Mouse (Mus musculus) embryonic facial prominence, embryonic 12.5 days (tissue): ENCODE measurements around the gene Swsap1. TPM values are rescaled to one million over a fixed set of nuclear protein-coding genes. Genes with fewer than 3 reads are reported as not detected.
A peak's percentile ranks its signal among the peaks of the same experiment; 100 is the strongest.

Source experiments
- ATAC-seq: fragments of 200-750 bp; cut with Nextera tagmentation; 2 replicates; pipeline ENCODE4 v1.8.0; 2017; ENCODE audit not compliant: insufficient number of reproducible peaks, insufficient read depth, low FRiP score, low TSS enrichment
- H3K27ac ChIP-seq: fragments of 300-500 bp; sonication (generic); 2 replicates; pipeline ENCODE4 v1.5.1; 2016; ENCODE audit warnings: mild to moderate bottlenecking
- H3K27me3 ChIP-seq: fragments of 300-500 bp; sonication (generic); 2 replicates; pipeline ENCODE4 v1.6.1; 2016; ENCODE audit warnings: mild to moderate bottlenecking, moderate library complexity
- H3K36me3 ChIP-seq: fragments of 300-500 bp; sonication (generic); 2 replicates; pipeline ENCODE4 v1.6.1; 2016; ENCODE audit warnings: mild to moderate bottlenecking
- H3K4me1 ChIP-seq: fragments of 300-500 bp; sonication (generic); 2 replicates; pipeline ENCODE4 v1.6.1; 2016
- H3K4me2 ChIP-seq: fragments of 300-500 bp; sonication (generic); replicated peaks from 2 replicates; pipeline ENCODE4 v1.6.1; 2016; ENCODE audit warnings: mild to moderate bottlenecking, moderate library complexity
- H3K4me3 ChIP-seq: fragments of 300-500 bp; sonication (generic); 2 replicates; pipeline ENCODE4 v1.5.1; 2016; ENCODE audit warnings: mild to moderate bottlenecking
- H3K9ac ChIP-seq: fragments of 300-500 bp; sonication (generic); 2 replicates; pipeline ENCODE4 v1.6.1; 2016; ENCODE audit warnings: mild to moderate bottlenecking, moderate library complexity
- H3K9me3 ChIP-seq: fragments of 300-500 bp; sonication (generic); 2 replicates; pipeline ENCODE4 v1.6.1; 2016; ENCODE audit warnings: mild to moderate bottlenecking, moderate library complexity
- WGBS: fragments of 180-500 bp; shearing (Covaris S2); methylation state at CpG from one replicate; pipeline ENCODE4 v1.1.7; 2016; 5-methylcytosine and 5-hydroxymethylcytosine counted together
- polyA plus RNA-seq: library from polyadenylated mRNA; unstranded; fragments of >200 nt; fragmentation: Nextera tagmentation; extraction: Ambion mirVana; gene quantifications from 2 replicates; pipeline ENCODE4 v1.2.1, GENCODE M21; 2016

Swsap1 gene
- polyA plus RNA-seq = 5.6 and 7.0 TPM in 2 replicates

DNA sequence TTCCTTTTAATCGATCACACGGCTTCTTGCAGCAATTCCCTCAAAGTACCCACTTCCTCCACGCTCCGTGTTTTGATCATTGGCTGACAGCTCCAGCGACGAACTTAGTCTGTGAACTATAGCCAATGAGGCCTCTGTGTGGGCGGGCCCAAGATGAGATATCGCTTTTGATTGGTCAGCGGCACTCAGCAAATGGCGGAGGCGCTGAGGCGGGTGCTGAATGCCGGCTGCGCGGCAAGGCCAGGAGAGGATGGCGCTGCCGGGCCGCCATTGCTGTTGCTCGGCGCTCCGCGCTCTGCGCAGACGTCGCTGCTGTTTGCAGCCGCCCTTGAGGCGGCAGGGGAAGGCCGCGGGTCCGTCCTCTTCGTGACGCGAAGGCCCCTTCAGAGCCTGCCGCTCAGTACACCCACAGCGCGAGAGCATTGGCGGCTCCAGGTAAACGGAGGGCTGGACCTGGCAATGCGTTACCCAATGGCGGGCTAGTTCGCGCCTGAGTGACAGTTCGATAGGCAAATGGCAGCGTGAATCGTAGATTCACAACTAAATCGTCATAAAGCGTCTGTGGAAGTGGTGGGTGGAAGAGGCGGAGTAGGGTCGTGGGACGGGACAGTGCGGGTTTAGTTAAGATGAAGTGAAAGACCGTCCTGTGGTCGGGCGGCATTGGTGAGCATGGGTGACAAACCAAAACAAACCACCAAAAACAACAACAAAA, at the start of gene Swsap1:
Gene Swsap1, plus strand, starts transcription at position 186 of the 712 bp plus-strand sequence.
- Histone ChIP-seq H3K27me3 (peaks cover 22% of the 10 kb centered on the region), H3K4me3 (peak within 1 kb of the TSS; percentile 56), H3K9ac (peak within 1 kb of the TSS; percentile 65), H3K4me2 (peak within 1 kb of the TSS; percentile 64), H3K36me3 (no peaks in the 10 kb centered on the region), H3K9me3 (no peaks in the 10 kb centered on the region), H3K27ac (peak within 1 kb of the TSS; percentile 77), H3K4me1 (peaks cover 5% of the 10 kb centered on the region)
- WGBS = under 1% methylated on average over 54 of the region's 54 CpGs
- ATAC-seq = peak; percentile 99

DNA sequence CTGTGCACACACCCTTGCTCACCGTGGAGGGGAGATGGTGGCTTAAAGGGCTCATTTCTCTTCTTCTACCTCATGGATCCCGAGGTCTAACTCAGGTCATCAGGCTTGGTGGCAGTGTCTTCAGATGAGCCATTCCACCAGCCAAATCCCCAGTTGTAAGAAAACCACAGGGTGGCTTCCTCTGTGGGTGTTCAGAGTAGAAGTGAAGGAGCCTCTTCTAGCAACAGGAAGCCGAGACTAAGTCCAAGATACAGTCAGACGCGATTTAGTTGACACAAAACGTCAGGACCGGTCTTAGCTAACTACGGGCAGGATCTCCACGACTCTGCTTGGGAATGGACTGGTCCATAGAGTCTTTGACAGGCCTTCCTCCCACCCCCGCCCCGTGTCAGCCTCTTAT, 47.3 kb upstream of the Swsap1 start:
- no peaks in the 10 kb centered on the region for H3K36me3 ChIP-seq
- WGBS = 77% methylated on average over 11 of the region's 11 CpGs
- H3K4me2 ChIP-seq = no peak overlapping the region
- H3K27ac ChIP-seq = no peak overlapping the region
- no peak for ATAC-seq
- H3K9me3 ChIP-seq = no peaks in the 10 kb centered on the region
- H3K27me3 ChIP-seq = peaks cover 3% of the 10 kb centered on the region; the same call in 1 of the 2 replicates
- H3K4me3 ChIP-seq = no peak overlapping the region
- no peaks in the 10 kb centered on the region for H3K4me1 ChIP-seq
- no peak overlapping the region for H3K9ac ChIP-seq

DNA sequence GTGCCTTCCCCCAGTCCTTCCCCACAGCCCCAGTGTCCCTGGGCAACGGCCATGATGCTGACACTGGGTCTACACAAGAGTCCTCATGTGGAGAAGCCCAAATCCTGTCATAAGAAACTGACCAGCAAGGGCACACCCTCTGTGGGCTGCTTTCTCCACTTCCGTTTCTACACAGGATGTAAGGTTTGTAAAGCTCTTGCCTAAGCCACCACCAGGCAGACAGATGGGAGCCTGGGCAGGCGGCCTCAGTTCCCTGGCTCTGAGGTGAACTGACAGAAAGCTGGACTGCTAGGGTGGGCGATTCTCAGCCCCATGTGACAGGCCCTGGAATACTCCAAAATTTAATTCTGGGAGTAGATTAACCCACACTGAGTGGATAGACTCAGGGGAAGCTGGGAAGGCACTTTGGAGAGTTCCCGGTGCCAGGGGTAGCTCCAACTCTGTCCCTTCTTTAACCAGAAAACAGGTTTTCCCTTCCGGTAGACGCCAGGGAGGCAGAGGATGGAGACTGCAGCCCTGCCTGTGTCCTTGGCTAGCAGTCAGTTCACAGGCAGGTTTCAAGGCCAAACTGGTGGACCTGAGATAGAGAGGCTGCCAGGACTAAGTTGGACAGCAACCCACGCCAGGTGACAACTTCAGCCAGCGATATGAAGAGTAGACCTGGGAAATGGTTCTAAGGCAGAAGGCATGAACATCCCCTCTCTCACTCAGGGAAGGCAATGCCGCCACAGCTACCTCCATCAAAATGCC, 45.9 kb upstream of the Swsap1 start:
- Histone ChIP-seq H3K27ac (no peak overlapping the region), H3K4me1 (no peaks in the 10 kb centered on the region), H3K4me3 (no peak overlapping the region), H3K4me2 (no peak overlapping the region), H3K9me3 (no peaks in the 10 kb centered on the region), H3K36me3 (no peaks in the 10 kb centered on the region), H3K9ac (no peak overlapping the region), H3K27me3 (peaks cover 3% of the 10 kb centered on the region; the same call in 1 of the 2 replicates)
- WGBS = 76% methylated on average over 10 of the region's 10 CpGs
- ATAC-seq = no peak

DNA sequence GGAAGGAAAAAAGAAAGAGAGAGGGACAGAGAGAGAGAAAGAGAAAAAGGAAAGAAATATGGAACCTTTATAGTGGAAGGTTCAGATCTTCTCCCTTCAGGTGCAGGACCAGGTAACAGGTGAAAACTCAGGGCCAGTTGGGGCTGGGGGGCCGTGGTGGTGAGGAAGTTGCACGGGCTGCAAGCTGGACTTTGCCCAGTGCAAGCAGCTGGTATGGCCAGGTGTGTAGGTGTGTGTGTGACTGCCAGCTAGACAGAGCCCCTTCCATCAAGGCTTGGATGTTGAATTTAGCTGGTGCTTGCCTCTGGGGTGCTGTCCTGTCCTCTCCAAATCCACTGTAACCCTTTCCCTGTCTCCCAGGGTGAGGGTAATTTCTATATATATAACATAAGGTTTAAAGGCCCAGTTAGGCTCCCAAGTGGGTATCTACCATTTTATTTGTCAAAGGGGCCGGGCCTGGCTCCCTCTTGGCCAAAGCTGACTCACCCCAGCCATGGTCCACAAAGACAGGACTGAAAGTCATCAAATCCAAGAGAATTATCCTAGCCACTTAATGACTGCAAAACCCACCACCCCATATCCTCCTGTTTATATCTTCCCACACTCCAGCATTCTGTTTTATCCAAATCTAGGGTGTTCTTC, 38.6 kb upstream of the Swsap1 start:
- Histone ChIP-seq H3K27me3 (peaks cover 24% of the 10 kb centered on the region), H3K9me3 (no peaks in the 10 kb centered on the region), H3K4me1 (no peaks in the 10 kb centered on the region), H3K27ac (no peak overlapping the region), H3K4me2 (peak overlapping the region; percentile 92), H3K36me3 (peaks cover 4% of the 10 kb centered on the region; the same call in 1 of the 2 replicates), H3K9ac (no peak overlapping the region), H3K4me3 (peak overlapping the region; percentile 53)
- WGBS = 73% methylated on average over 3 of the region's 3 CpGs
- ATAC-seq = no peak

DNA sequence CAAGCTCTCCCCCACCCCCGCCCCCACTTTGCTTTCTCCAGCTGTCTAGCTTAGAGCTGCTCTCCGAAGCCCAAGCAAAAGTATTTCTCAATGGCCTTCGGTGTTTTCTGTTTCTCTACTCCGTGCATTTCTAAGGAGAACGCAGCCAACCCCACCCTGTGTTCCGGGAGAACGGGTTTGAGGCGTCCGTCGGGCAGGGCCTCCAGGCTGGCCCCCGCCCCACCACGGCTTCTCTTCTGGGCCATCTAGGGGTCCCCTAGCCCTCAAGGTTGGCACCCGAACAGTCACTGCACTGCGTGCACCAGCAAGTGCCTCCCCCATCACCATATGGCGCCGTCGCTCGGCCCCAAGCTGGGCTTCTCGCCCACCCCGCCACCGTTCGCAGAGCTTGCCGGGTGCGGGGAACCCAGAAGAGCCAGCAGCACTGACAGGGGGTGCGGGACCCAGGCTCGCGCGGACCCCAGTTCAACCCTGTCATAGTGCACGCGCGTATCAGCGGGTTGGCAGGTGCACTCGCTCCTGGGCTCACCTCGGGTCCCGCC, 38.0 kb upstream of the Swsap1 start:
- H3K4me2 ChIP-seq = peak overlapping the region; percentile 92
- H3K4me1 ChIP-seq = no peaks in the 10 kb centered on the region
- peak overlapping the region; percentile 49 for H3K9ac ChIP-seq
- no peak overlapping the region for H3K27ac ChIP-seq
- no peaks in the 10 kb centered on the region for H3K9me3 ChIP-seq
- peak; percentile 44 for ATAC-seq
- 3% methylated on average over 34 of the region's 35 CpGs for WGBS
- H3K4me3 ChIP-seq = peak overlapping the region; percentile 53
- H3K36me3 ChIP-seq = peaks cover 5% of the 10 kb centered on the region; the same call in 1 of the 2 replicates
- H3K27me3 ChIP-seq = peaks cover 24% of the 10 kb centered on the region

DNA sequence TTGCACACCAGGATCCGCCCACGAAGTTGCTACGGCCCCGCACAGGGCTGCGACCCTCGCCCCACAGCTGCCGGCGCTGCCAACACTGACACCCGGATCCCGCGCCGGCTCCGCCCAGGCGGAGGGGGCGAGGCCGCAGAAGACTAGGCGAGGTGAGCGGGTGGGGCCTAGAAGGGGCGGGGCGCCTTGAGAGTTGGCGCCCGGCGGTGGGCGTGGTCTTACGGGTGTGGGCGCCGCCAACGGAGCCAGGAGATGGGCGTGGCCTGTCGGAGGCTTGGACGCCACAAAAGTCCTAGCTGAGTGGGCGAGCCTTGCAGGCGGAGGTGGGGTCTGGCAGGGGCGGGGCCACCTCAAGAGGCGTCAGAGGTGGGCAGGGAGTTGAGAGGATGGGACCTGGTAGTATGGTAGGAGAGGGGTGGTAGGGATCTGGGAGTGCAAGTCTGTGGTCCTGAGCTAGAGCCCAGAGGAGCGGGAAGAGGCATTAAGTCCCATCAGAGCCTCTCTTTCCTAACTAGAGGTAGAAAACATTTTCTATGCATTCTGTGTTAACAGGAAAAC, 37.4 kb upstream of the Swsap1 start, which contains the start of gene Rab3d:
Gene Rab3d, minus strand, starts transcription at position 158 of the 558 bp plus-strand sequence.
- H3K9ac ChIP-seq = peak within 1 kb of the TSS; percentile 49
- no peaks in the 10 kb centered on the region for H3K4me1 ChIP-seq
- peaks cover 5% of the 10 kb centered on the region; the same call in 1 of the 2 replicates for H3K36me3 ChIP-seq
- H3K9me3 ChIP-seq = no peaks in the 10 kb centered on the region
- H3K4me3 ChIP-seq = peak within 1 kb of the TSS; percentile 53
- peaks cover 24% of the 10 kb centered on the region for H3K27me3 ChIP-seq
- H3K27ac ChIP-seq = no peak within 1 kb of the TSS
- 1% methylated on average over 32 of the region's 36 CpGs for WGBS
- peak; percentile 94 for ATAC-seq
- H3K4me2 ChIP-seq = peak within 1 kb of the TSS; percentile 92

DNA sequence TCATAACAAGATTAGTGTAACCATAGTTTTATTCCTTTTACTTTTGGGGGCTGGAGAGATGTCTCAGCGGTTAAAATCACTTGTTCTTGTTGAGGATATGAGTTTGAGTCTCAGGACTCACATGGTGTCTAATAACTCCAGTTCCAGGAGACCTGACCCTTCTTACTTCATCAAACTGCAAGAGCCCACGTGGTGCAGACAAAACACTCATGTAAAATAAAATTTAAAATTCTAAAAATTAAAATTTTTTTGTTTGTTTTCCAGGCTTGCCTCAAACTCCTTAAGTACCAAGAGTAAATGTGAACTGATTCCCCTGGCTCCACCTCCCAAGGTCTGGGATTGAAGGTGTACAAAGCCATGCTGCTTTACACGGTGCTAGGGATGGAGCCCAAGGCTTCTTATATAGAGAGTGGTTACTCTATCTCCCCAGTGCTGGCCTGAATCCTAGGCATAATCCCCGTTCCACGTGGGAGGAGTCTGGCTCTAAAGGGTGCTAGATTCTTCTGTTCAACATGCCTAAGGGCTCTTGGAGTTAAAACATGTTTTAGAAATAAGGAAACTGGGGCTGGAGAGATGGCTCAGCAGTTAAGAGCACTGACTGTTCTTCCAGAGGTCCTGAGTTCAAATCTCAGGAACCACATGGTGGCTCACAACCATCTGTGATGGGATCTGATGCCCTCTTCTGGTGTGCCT, 36.7 kb upstream of the Swsap1 start:
- WGBS = 24% methylated on average over 5 of the region's 5 CpGs
- no peak overlapping the region for H3K27ac ChIP-seq
- no peak for ATAC-seq
- no peak overlapping the region for H3K9ac ChIP-seq
- H3K9me3 ChIP-seq = no peaks in the 10 kb centered on the region
- H3K4me3 ChIP-seq = peak overlapping the region; percentile 53
- H3K27me3 ChIP-seq = peaks cover 24% of the 10 kb centered on the region
- peaks cover 5% of the 10 kb centered on the region; the same call in 1 of the 2 replicates for H3K36me3 ChIP-seq
- 0 out of 2 replicates have a peak, but pooled peaks cover under 1% of the 10 kb centered on the region for H3K4me1 ChIP-seq
- H3K4me2 ChIP-seq = peak overlapping the region; percentile 92

DNA sequence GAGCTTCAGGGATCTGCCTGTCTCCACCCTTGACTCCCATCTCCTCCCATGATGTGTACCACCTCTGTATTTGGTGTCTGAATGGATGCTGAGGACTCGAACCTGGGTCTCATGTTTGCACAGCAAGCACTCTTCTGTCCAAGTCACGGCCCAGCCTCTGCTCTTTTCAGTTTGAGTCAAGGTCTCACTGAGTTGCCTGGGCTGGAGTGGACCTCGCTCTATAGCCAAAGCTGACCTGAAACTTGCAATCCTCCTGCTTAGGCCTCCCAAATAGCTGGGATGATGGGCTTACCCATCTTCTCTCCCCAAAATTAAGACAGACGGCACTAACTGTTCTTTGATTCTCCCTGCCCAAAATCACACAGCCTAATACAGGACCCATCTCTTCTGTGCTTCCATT, 32.5 kb upstream of the Swsap1 start:
- Histone ChIP-seq H3K36me3 (peaks cover 5% of the 10 kb centered on the region; the same call in 1 of the 2 replicates), H3K9ac (no peak overlapping the region), H3K27ac (no peak overlapping the region), H3K9me3 (no peaks in the 10 kb centered on the region), H3K4me2 (no peak overlapping the region), H3K4me3 (no peak overlapping the region), H3K27me3 (peaks cover 3% of the 10 kb centered on the region; the same call in 1 of the 2 replicates), H3K4me1 (peaks cover 13% of the 10 kb centered on the region)
- 85% methylated on average over 4 of the region's 4 CpGs for WGBS
- no peak for ATAC-seq

DNA sequence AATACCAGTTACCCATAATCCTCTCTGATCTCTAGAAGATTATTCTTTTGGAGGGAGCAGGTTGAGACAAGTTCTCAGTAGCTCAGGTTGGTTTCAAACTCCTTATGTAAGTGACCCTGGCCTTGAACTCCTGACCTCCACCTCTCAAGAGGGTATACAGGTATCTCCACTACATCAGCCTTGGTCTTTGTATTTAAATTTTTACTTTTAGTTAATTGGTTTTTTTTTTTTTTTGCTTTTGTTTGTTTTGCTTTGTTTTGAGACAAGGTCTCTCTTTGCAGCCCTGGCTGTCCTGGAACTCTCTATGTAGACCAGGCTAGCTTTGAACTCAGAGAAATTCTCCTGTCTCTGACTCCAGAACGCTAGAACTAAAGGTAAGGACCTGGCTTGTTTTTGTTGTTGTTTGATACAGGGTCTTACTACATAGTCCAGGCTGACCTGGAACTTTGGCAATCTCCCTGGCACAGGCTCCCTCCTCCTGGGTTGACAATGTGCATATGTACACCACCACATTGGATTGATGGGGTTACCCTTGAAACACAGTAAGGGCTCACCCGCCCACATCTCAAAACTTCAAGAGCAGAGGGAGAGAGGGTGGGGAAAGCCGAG, 32.0 kb upstream of the Swsap1 start:
- Histone ChIP-seq H3K9ac (no peak overlapping the region), H3K4me2 (no peak overlapping the region), H3K4me3 (no peak overlapping the region), H3K36me3 (peaks cover 5% of the 10 kb centered on the region; the same call in 1 of the 2 replicates), H3K9me3 (no peaks in the 10 kb centered on the region), H3K27ac (peak overlapping the region; percentile 0; the same call in 1 of the 2 replicates), H3K4me1 (peaks cover 13% of the 10 kb centered on the region), H3K27me3 (no peaks in the 10 kb centered on the region)
- WGBS = 78% methylated on average over 3 of the region's 3 CpGs
- ATAC-seq = no peak

DNA sequence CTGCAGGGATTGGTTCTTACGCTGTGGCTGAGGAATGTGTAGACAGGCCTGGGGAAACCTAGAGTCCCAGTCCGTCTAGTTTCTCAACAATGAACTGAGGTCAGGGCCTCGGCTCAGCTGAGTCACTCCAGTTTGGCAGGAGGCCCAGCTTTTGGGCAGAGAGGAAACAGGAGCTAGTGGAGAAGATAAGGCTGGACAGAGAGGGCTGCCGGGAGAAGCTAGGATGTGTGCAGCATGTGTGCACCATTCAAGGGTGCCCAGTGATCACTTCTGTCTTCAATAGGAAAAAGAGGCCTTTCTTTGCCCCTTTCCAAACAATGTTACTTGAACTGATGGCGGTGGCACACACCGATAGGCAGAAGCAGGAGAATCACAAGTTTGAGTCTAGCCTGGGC, 31.5 kb upstream of the Swsap1 start:
- Histone ChIP-seq H3K27ac (peak overlapping the region; percentile 0; the same call in 1 of the 2 replicates), H3K9ac (no peak overlapping the region), H3K4me2 (no peak overlapping the region), H3K4me3 (no peak overlapping the region), H3K36me3 (peaks cover 5% of the 10 kb centered on the region; the same call in 1 of the 2 replicates), H3K27me3 (no peaks in the 10 kb centered on the region), H3K4me1 (peaks cover 13% of the 10 kb centered on the region), H3K9me3 (no peaks in the 10 kb centered on the region)
- 72% methylated on average over 6 of the region's 6 CpGs for WGBS
- ATAC-seq = no peak
